Mouse (Mus musculus) forebrain, postnatal 0 days (tissue): ENCODE results near the gene Tmem259. TPM values are rescaled to one million over a fixed set of nuclear protein-coding genes. Genes with fewer than 3 reads are reported as not detected.

Experiments used
- ATAC-seq: fragments of 200-750 bp; cut with Nextera tagmentation; 2 replicates; pipeline ENCODE4 v1.8.0; 2017; ENCODE audit warnings: mild to moderate bottlenecking, moderate library complexity
- DNase-seq: peaks from one replicate; pipeline ENCODE4 v3.0.0-alpha.2; 2015
- H3K27ac ChIP-seq: fragments of 300-500 bp; sonication (generic); 2 replicates; pipeline ENCODE4 v1.5.1; 2014; ENCODE audit warnings: low read depth, mild to moderate bottlenecking, antibody characterized with exemption, low read length, moderate library complexity, mixed read lengths
- H3K27me3 ChIP-seq: fragments of 300-500 bp; sonication (generic); 2 replicates; pipeline ENCODE4 v1.6.1; 2014; ENCODE audit warnings: mild to moderate bottlenecking, low read length, mixed read lengths; ENCODE audit not compliant: insufficient read depth
- H3K36me3 ChIP-seq: fragments of 300-500 bp; sonication (generic); 2 replicates; pipeline ENCODE4 v1.6.1; 2014; ENCODE audit warnings: mild to moderate bottlenecking, moderate library complexity; ENCODE audit not compliant: insufficient read depth
- H3K4me1 ChIP-seq: fragments of 300-500 bp; sonication (generic); 2 replicates; pipeline ENCODE4 v1.6.1; 2014; ENCODE audit warnings: antibody characterized with exemption; ENCODE audit not compliant: insufficient read depth
- H3K4me2 ChIP-seq: fragments of 300-500 bp; sonication (generic); 2 replicates; pipeline ENCODE4 v1.6.1; 2014; ENCODE audit warnings: low read depth, mild to moderate bottlenecking, moderate library complexity
- H3K4me3 ChIP-seq: fragments of 300-500 bp; sonication (generic); 2 replicates; pipeline ENCODE4 v1.5.1; 2014; ENCODE audit warnings: low read depth, low read length, mixed read lengths
- H3K9ac ChIP-seq: fragments of 300-500 bp; sonication (generic); 2 replicates; pipeline ENCODE4 v1.6.1; 2014; ENCODE audit warnings: mild to moderate bottlenecking
- H3K9me3 ChIP-seq: fragments of 300-500 bp; sonication (generic); 2 replicates; pipeline ENCODE4 v1.6.1; 2016; ENCODE audit warnings: low read length
- CTCF ChIP-seq: sonication (generic); IDR thresholded peaks from 2 replicates; pipeline ENCODE4 v1.5.1; 2016; ENCODE audit warnings: antibody characterized with exemption, control low read depth, low read depth
- WGBS: fragments of 180-500 bp; shearing (Covaris S2); extraction: QIAGEN DNeasy Blood & Tissue Kit; methylation state at CpG from one replicate; pipeline ENCODE4 v1.1.7; 2014; 5-methylcytosine and 5-hydroxymethylcytosine counted together
- polyA plus RNA-seq: library from polyadenylated mRNA; unstranded; fragments of >200 nt; fragmentation: Nextera tagmentation; extraction: Ambion mirVana; gene quantifications from 2 replicates; pipeline ENCODE4 v1.2.1, GENCODE M21; 2015
- total RNA-seq: library from RNA; depleted of rRNA; stranded (reverse); fragments of >200 nt; gene quantifications from 2 replicates; pipeline ENCODE4 v1.2.3, GENCODE M21; 2014

Gene Tmem259
- total and polyA plus RNA-seq, 2 experiments from 2014 or later = 26.5 to 129 TPM

- ATAC-seq = no peak
- WGBS = 79% methylated on average over 16 of the region's 16 CpGs
- Histone ChIP-seq H3K4me1 (no peaks in the 10 kb centered on the region), H3K4me3 (no peak overlapping the region), H3K27me3 (peaks cover 6% of the 10 kb centered on the region), H3K9ac (no peak overlapping the region), H3K4me2 (no peak overlapping the region), H3K27ac (no peak overlapping the region), H3K36me3 (no peaks in the 10 kb centered on the region), H3K9me3 (no peaks in the 10 kb centered on the region)
- TF ChIP-seq CTCF = no peak
- no peak for DNase-seq
Measured at GRCm38 (mm10) chr10:79994397-79995115, 10.4 kb upstream of the Tmem259 start.

- no peaks in the 10 kb centered on the region for H3K4me1 ChIP-seq
- no peaks in the 10 kb centered on the region for H3K36me3 ChIP-seq
- H3K9ac ChIP-seq = no peak overlapping the region
- DNase-seq (no peak), ATAC-seq (no peak)
- no peaks in the 10 kb centered on the region for H3K9me3 ChIP-seq
- WGBS = 88% methylated on average over 6 of the region's 6 CpGs
- H3K4me3 ChIP-seq = no peak overlapping the region
- no peak overlapping the region for H3K4me2 ChIP-seq
- H3K27me3 ChIP-seq = peaks cover 30% of the 10 kb centered on the region
- no peak overlapping the region for H3K27ac ChIP-seq
- peak; percentile 34 for TF ChIP-seq CTCF
Measured at GRCm38 (mm10) chr10:79991548-79991947, 7.4 kb upstream of the Tmem259 start.

GRCm38 (mm10) chr10:79991099-79991498 lies 7.0 kb upstream of the Tmem259 start:
- peaks cover 4% of the 10 kb centered on the region; the same call in 1 of the 2 replicates for H3K4me1 ChIP-seq
- peaks cover 30% of the 10 kb centered on the region for H3K27me3 ChIP-seq
- DNase-seq (no peak), ATAC-seq (no peak)
- H3K27ac ChIP-seq = no peak overlapping the region
- H3K4me2 ChIP-seq = no peak overlapping the region
- TF ChIP-seq CTCF = no peak
- no peaks in the 10 kb centered on the region for H3K36me3 ChIP-seq
- no peak overlapping the region for H3K9ac ChIP-seq
- H3K4me3 ChIP-seq = no peak overlapping the region
- WGBS = 56% methylated on average over 12 of the region's 12 CpGs
- no peaks in the 10 kb centered on the region for H3K9me3 ChIP-seq

GRCm38 (mm10) chr10:79989870-79990269 lies 5.7 kb upstream of the Tmem259 start:
- WGBS = 24% methylated on average over 14 of the region's 15 CpGs
- H3K4me3 ChIP-seq = no peak overlapping the region
- H3K9ac ChIP-seq = no peak overlapping the region
- H3K27me3 ChIP-seq = peaks cover 30% of the 10 kb centered on the region
- H3K27ac ChIP-seq = no peak overlapping the region
- no peak overlapping the region for H3K4me2 ChIP-seq
- DNase-seq = no peak
- peaks cover 6% of the 10 kb centered on the region; the same call in 1 of the 2 replicates for H3K4me1 ChIP-seq
- H3K36me3 ChIP-seq = no peaks in the 10 kb centered on the region
- TF ChIP-seq CTCF = no peak
- no peaks in the 10 kb centered on the region for H3K9me3 ChIP-seq
- no peak for ATAC-seq

DNA sequence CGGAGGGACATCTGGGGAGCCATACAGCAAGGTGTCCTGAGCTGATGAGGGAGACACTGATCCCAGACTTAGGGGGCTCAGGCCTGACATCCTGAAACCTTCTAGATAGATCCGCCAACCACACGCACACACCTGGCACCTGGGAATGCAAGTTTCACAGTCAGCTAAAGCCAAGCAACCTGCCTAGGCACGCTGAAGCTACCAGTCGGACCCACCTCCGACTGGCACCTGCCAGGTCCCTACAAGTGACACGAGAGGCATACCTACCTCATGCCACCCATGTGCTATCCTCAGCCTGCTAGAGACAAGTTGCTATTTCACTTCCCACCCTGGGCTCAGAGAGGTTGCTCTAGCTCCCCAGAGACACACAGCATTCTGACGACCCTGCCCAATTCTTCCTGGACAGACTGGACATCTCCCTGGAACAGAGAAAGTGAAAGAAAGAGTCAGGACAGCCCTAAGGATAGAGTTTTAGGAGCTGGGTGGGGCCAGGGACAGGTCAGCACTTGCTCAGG lies 5.2 kb upstream of the Tmem259 start:
- WGBS = 35% methylated on average over 8 of the region's 8 CpGs
- Histone ChIP-seq H3K27me3 (peaks cover 30% of the 10 kb centered on the region), H3K27ac (no peak overlapping the region), H3K9ac (no peak overlapping the region), H3K9me3 (no peaks in the 10 kb centered on the region), H3K4me3 (no peak overlapping the region), H3K4me1 (peaks cover 6% of the 10 kb centered on the region; the same call in 1 of the 2 replicates), H3K4me2 (peak overlapping the region; percentile 66; the same call in 1 of the 2 replicates), H3K36me3 (no peaks in the 10 kb centered on the region)
- ATAC-seq (no peak), DNase-seq (no peak)
- no peak for TF ChIP-seq CTCF

DNA sequence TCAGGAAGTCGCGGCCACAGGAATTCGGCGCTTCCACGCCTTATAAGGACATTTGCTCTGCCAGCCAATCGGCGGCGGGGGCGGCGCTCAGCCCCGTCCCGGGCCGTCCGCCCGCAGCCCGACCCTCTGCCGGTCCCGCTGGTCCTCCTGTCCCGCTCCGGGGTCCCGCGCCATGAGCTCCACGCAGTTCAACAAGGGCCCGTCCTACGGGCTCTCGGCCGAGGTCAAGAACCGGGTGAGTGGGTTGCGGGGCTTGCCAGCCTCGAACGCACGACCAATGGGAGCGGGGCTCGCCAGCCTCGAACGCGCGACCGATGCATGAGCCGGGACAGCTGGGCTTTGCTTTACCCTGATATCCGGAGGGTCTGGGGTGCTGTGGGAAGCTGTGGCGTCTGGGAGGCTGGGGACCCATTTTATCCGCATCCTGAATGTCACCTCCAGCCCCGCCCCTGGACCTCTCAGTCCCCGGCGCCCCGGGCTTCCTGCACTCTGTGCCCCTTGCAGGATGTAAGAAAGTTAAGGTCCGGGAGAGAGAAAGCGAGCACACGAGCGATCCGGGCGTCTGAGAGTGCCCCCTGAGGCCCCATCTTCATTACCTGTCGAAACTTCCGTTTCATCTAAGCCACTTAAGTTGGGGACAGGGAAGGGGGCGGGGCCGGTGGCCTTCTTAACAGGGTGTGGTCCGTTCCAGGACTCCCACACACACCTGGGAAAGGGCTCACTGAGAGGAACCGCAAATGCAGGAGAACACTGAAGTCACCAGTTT lies 4.6 kb upstream of the Tmem259 start, which contains the start of gene Cnn2:
TSS of gene Cnn2 (plus strand) at position 79 of the 766 bp plus-strand sequence.
- Histone ChIP-seq H3K27me3 (peaks cover 30% of the 10 kb centered on the region), H3K4me2 (peak within 1 kb of the TSS; percentile 66), H3K27ac (no peak within 1 kb of the TSS), H3K4me1 (peaks cover 6% of the 10 kb centered on the region; the same call in 1 of the 2 replicates), H3K36me3 (no peaks in the 10 kb centered on the region), H3K9ac (peak within 1 kb of the TSS; percentile 43), H3K4me3 (peak within 1 kb of the TSS; percentile 45), H3K9me3 (no peaks in the 10 kb centered on the region)
- DNase-seq (no peak), ATAC-seq (no peak)
- TF ChIP-seq CTCF = no peak
- 1% methylated on average over 59 of the region's 59 CpGs for WGBS
